Mouse (Mus musculus) heart, embryonic 11.5 days (tissue): ENCODE data around the gene Fbxo4. TPM values are rescaled to one million over a fixed set of nuclear protein-coding genes. Genes with fewer than 3 reads are reported as not detected.

ENCODE experiments used
- polyA plus RNA-seq: library from polyadenylated mRNA; unstranded; fragments of >200 nt; fragmentation: Nextera tagmentation; extraction: Ambion mirVana; gene quantifications from 2 replicates; pipeline ENCODE4 v1.2.1, GENCODE M21; 2014

The Fbxo4 gene
- polyA plus RNA-seq, 1 experiment from 2014 or later = 11.1 TPM

Other genes starting within 250 kb of the Fbxo4 start
- 36.7 and 43.2 TPM in 2 replicates for gene AW549877, start 16.2 kb upstream of the Fbxo4 start, polyA plus RNA-seq
- gene Oxct1, start 46.8 kb upstream of the Fbxo4 start, polyA plus RNA-seq = 272 and 282 TPM in 2 replicates